ENCODE assay signal across 8 mouse cellular contexts in the genomic region with DNA sequence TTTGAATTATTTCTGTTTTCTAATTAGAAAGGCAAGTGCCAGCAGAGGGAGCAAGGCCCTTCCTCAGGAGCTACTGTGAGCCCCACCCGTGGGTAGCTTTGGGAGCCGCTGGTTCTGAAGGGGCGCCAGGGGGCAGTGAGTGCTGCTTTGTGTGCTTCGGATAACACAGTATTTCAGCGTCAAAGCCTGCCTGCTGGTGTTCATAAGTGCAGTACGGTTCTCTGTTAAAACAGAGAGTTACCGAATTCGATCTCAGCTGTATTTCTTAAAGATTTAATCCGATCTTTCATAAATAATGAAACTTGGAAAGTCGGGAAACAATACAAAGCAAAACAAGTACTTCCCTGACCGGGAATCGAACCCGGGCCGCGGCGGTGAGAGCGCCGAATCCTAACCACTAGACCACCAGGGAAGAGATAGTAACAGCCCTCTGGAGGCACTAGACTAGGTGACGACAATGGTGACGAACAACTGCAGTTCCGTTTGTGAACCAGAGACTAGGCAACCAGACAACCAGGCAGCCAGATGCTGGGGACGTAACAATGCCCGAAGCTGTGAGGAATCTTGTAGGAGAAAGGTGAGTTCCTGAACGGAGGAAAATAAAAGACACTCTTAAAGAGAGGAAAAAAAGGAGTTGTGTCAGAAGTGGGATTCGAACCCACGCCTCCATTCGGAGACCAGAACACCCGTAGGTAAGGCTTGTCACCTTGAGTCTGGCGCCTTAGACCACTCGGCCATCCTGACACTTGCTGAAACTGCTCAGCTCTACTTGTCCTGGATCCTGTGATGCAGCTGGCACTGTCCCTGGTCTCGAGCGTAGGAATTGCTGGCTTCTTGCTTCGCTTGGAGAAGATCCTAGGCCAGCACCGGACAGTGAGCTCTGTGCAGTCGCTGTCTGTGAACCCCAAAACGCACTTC. TPM values are rescaled to one million over a fixed set of nuclear protein-coding genes. Genes with fewer than 3 reads are reported as not detected.
DNase-seq lines count a peak whose midpoint lies in the region; ATAC-seq lines count a peak whose summit lies in the region.

No protein-coding gene starts in this region.

- peak overlapping the region; percentile 65 for H3K9ac ChIP-seq in kidney, embryonic 15.5 days

- H3K4me1 ChIP-seq in heart, embryonic 10.5 days: peaks cover 13% of the 10 kb centered on the region; the same call in 1 of the 2 replicates
- H3K4me1 ChIP-seq in kidney, embryonic 15.5 days: peaks cover 24% of the 10 kb centered on the region

- H3K27ac ChIP-seq in heart, embryonic 10.5 days: peak overlapping the region; percentile 87
- peak overlapping the region; percentile 97 for H3K27ac ChIP-seq in kidney, embryonic 15.5 days

- H3K4me2 ChIP-seq in kidney, embryonic 15.5 days: peak overlapping the region; percentile 63

- under 1% methylated on average over 36 of the region's 36 CpGs for WGBS in heart, embryonic 10.5 days
- under 1% methylated on average over 36 of the region's 36 CpGs for WGBS in kidney, embryonic 15.5 days

- H3K4me3 ChIP-seq in heart, embryonic 10.5 days: peak overlapping the region; percentile 73
- peak overlapping the region; percentile 71 for H3K4me3 ChIP-seq in kidney, embryonic 15.5 days (replicated peaks)

- peak; percentile 84 for ATAC-seq in erythroblast, adult 5-6 weeks (replicated peaks; ENCODE audit: low FRiP score, poor library complexity, severe bottlenecking)
- peak; percentile 94 for ATAC-seq in kidney, embryonic 15.5 days (replicated peaks; ENCODE audit: low FRiP score)
- ATAC-seq in monocyte, adult 5-6 weeks (replicated peaks; ENCODE audit: insufficient number of reproducible peaks, low FRiP score, low TSS enrichment, poor library complexity, severe bottlenecking): peak; percentile 85

- peak; percentile 96 to 97 for DNase-seq in B cell, adult 2 months
- peak; percentile 98 for DNase-seq in brain, adult 2 months (ENCODE audit: low read depth, low spot score)
- peak; percentile 99 for DNase-seq in heart, embryonic 10.5 days (ENCODE audit: low spot score)
- DNase-seq in liver: peak; percentile 96
- DNase-seq in spleen, postnatal 4 days (ENCODE audit: low spot score in 2 of 2): peak; percentile 93 to 98

- no peaks in the 10 kb centered on the region for H3K9me3 ChIP-seq in heart, embryonic 10.5 days
- no peaks in the 10 kb centered on the region for H3K9me3 ChIP-seq in kidney, embryonic 15.5 days (replicated peaks)

- no peaks in the 10 kb centered on the region for H3K27me3 ChIP-seq in heart, embryonic 10.5 days (ENCODE audit: insufficient read depth, poor library complexity, severe bottlenecking)
- H3K27me3 ChIP-seq in kidney, embryonic 15.5 days: no peaks in the 10 kb centered on the region

- H3K36me3 ChIP-seq in heart, embryonic 10.5 days: no peaks in the 10 kb centered on the region
- H3K36me3 ChIP-seq in kidney, embryonic 15.5 days: no peaks in the 10 kb centered on the region

RNA-seq across cellular contexts. Expression of a gene that starts 4.8 kb away (rescaled TPM):
- total RNA-seq in erythroblast, adult 5-6 weeks (2015; ENCODE audit: low replicate concordance): 1.5 and 4.6 TPM in 2 replicates
- 3.8 and 3.9 TPM in 2 replicates for total RNA-seq in erythroblast, adult 5-6 weeks (2017; ENCODE audit: low replicate concordance)
- polyA plus RNA-seq in heart, embryonic 10.5 days (2016; fragmentation: Nextera tagmentation; extraction: Ambion mirVana): 18.5 and 19.2 TPM in 2 replicates
- polyA plus RNA-seq in kidney, embryonic 15.5 days (2015; fragmentation: Nextera tagmentation; extraction: Ambion mirVana): 29.1 and 30.5 TPM in 2 replicates
- total RNA-seq in monocyte, adult 5-6 weeks (2017): 8.4 to 17.0 TPM (median 9.2 TPM) in 3 replicates

RNA-seq across cellular contexts. Expression of a gene that starts 27.5 kb away (rescaled TPM):
- 18.4 and 20.9 TPM in 2 replicates for total RNA-seq in erythroblast, adult 5-6 weeks (2015; ENCODE audit: low replicate concordance)
- 11.7 and 16.9 TPM in 2 replicates for total RNA-seq in erythroblast, adult 5-6 weeks (2017; ENCODE audit: low replicate concordance)
- not detected in 2 replicates for polyA plus RNA-seq in heart, embryonic 10.5 days (2016; fragmentation: Nextera tagmentation; extraction: Ambion mirVana)
- 0.18 TPM in 1 of 2 replicates, not detected in the other for polyA plus RNA-seq in kidney, embryonic 15.5 days (2015; fragmentation: Nextera tagmentation; extraction: Ambion mirVana)
- total RNA-seq in monocyte, adult 5-6 weeks (2017): not detected in 3 replicates

RNA-seq across cellular contexts. Expression of a gene that starts 28.0 kb away (rescaled TPM):
- total RNA-seq in erythroblast, adult 5-6 weeks (2015; ENCODE audit: low replicate concordance): 15.0 and 31.9 TPM in 2 replicates
- 28.5 and 31.1 TPM in 2 replicates for total RNA-seq in erythroblast, adult 5-6 weeks (2017; ENCODE audit: low replicate concordance)
- 30.4 and 31.6 TPM in 2 replicates for polyA plus RNA-seq in heart, embryonic 10.5 days (2016; fragmentation: Nextera tagmentation; extraction: Ambion mirVana)
- 36.2 and 40.4 TPM in 2 replicates for polyA plus RNA-seq in kidney, embryonic 15.5 days (2015; fragmentation: Nextera tagmentation; extraction: Ambion mirVana)
- total RNA-seq in monocyte, adult 5-6 weeks (2017): 33.9 to 39.8 TPM (median 36.0 TPM) in 3 replicates

RNA-seq across cellular contexts. Expression of a gene that starts 28.4 kb away (rescaled TPM):
- total RNA-seq in erythroblast, adult 5-6 weeks (2015; ENCODE audit: low replicate concordance): 13.6 and 20.0 TPM in 2 replicates
- total RNA-seq in erythroblast, adult 5-6 weeks (2017; ENCODE audit: low replicate concordance): 31.9 and 94.6 TPM in 2 replicates
- polyA plus RNA-seq in heart, embryonic 10.5 days (2016; fragmentation: Nextera tagmentation; extraction: Ambion mirVana): 30.0 and 30.8 TPM in 2 replicates
- 34.2 and 37.0 TPM in 2 replicates for polyA plus RNA-seq in kidney, embryonic 15.5 days (2015; fragmentation: Nextera tagmentation; extraction: Ambion mirVana)
- 21.3 to 28.1 TPM (median 21.4 TPM) in 3 replicates for total RNA-seq in monocyte, adult 5-6 weeks (2017)

Comparison
In these comparisons a context has a peak if more than half of its experiments do, and no peak if none do; other contexts are left out.
1. Peak in every context shown above with its lines: DNase-seq, ATAC-seq, H3K4me3 ChIP-seq and H3K27ac ChIP-seq.
2. RNA of a gene that starts 27.5 kb away (total RNA-seq): 11.7 to 20.9 TPM in erythroblast, adult 5-6 weeks; not detected in monocyte, adult 5-6 weeks; every median in the first group is over 10 times any median in the second.